Mouse (Mus musculus) liver, adult 2 months (tissue): ENCODE measurements at regions not wholly inside any gene's neighbourhood (a gene's known extent, or its start where the extent isn't known, plus 50 kb on each side); places are given as distances from the start of the nearest gene placed in this dataset.
A peak's percentile ranks its signal among the peaks of the same experiment; 100 is the strongest.
"Not testable (repeated sequence)": the region's sequence is repeated elsewhere in the genome, so short reads cannot be mapped to it uniquely, and the experiment has no call there.

ENCODE experiments used
- DNase-seq: peaks from one replicate; pipeline ENCODE4 v3.0.0-alpha.2; 2011; ENCODE audit warnings: low read depth, low spot score; ENCODE audit errors: extremely low read depth
- H3K27ac ChIP-seq: fragments of 200-500 bp; replicated peaks from 2 replicates; pipeline ENCODE4 v1.5.1; 2012; ENCODE audit warnings: low read depth, mild to moderate bottlenecking, control low read depth, inconsistent platforms, low read length; ENCODE audit not compliant: insufficient read depth
- H3K27me3 ChIP-seq: fragments of 200-500 bp; 2 replicates; pipeline ENCODE4 v1.6.1; 2012; ENCODE audit warnings: mild to moderate bottlenecking, moderate library complexity, low read length, inconsistent platforms; ENCODE audit not compliant: control insufficient read depth, insufficient read depth
- H3K36me3 ChIP-seq: fragments of 200-500 bp; 2 replicates; pipeline ENCODE4 v1.6.1; 2012; ENCODE audit warnings: low read length, inconsistent platforms; ENCODE audit not compliant: control insufficient read depth, insufficient read depth
- H3K4me1 ChIP-seq: fragments of 200-500 bp; 2 replicates; pipeline ENCODE4 v1.6.1; 2011; ENCODE audit warnings: low read length; ENCODE audit not compliant: control insufficient read depth, insufficient read depth
- H3K4me3 ChIP-seq: fragments of 200-500 bp; 2 replicates; pipeline ENCODE4 v1.5.1; 2011; ENCODE audit warnings: low read depth, mild to moderate bottlenecking, control low read depth, low read length, moderate library complexity; ENCODE audit not compliant: insufficient read depth
- H3K79me2 ChIP-seq: fragments of 200-500 bp; 2 replicates; pipeline ENCODE4 v1.6.1; 2012; ENCODE audit warnings: inconsistent platforms, mild to moderate bottlenecking, low read length, moderate library complexity; ENCODE audit not compliant: control insufficient read depth, insufficient read depth
- H3K9ac ChIP-seq: fragments of 200-500 bp; 2 replicates; pipeline ENCODE4 v1.6.1; 2012; ENCODE audit warnings: low read depth, mild to moderate bottlenecking, control low read depth, inconsistent platforms, low read length
- CTCF ChIP-seq: fragments of 200-500 bp; IDR thresholded peaks from 2 replicates; pipeline ENCODE4 v1.5.1; 2011; ENCODE audit warnings: low read depth, low read length, control low read depth
- POLR2A ChIP-seq: fragments of 200-500 bp; IDR thresholded peaks from 2 replicates; pipeline ENCODE4 v1.6.1; 2011; ENCODE audit warnings: low read length, control low read depth; ENCODE audit not compliant: insufficient read depth; ENCODE audit errors: extremely low read depth
- WGBS: fragments of 180-500 bp; shearing (Covaris S2); methylation state at CpG from one replicate; pipeline ENCODE4 v1.1.7; 2018; 5-methylcytosine and 5-hydroxymethylcytosine counted together

GRCm38 (mm10) chr1:8097046-8097445 is 3289.4 kb downstream of the Gm37988 start:
- no peaks in the 10 kb centered on the region for H3K4me1 ChIP-seq
- H3K36me3 ChIP-seq: no peaks in the 10 kb centered on the region
- no peak for DNase-seq
- H3K27me3 ChIP-seq: no peaks in the 10 kb centered on the region
- no peak for TF ChIP-seq CTCF
- TF ChIP-seq POLR2A: no peak
- no peak overlapping the region for H3K9ac ChIP-seq
- no peak overlapping the region for H3K4me3 ChIP-seq
- WGBS: 74% methylated on average over 2 of the region's 2 CpGs
- no peak overlapping the region for H3K27ac ChIP-seq
- H3K79me2 ChIP-seq: no peaks in the 10 kb centered on the region

GRCm38 (mm10) chr1:8123021-8123420 is 3290.9 kb upstream of the A830018L16Rik start:
- not testable (repeated sequence) for H3K4me3 ChIP-seq, H3K4me1 ChIP-seq, H3K36me3 ChIP-seq, H3K27me3 ChIP-seq, H3K79me2 ChIP-seq, H3K9ac ChIP-seq, H3K27ac ChIP-seq
- peak; percentile 10 for DNase-seq
- WGBS: 53% methylated on average over 8 of the region's 8 CpGs

GRCm38 (mm10) chr1:8134434-8135433 is 3279.2 kb upstream of the A830018L16Rik start:
- H3K27ac ChIP-seq: not testable (repeated sequence)

GRCm38 (mm10) chr1:8142583-8142982 is 3271.3 kb upstream of the A830018L16Rik start:
- no peaks in the 10 kb centered on the region for H3K79me2 ChIP-seq
- TF ChIP-seq CTCF (no peak), POLR2A (no peak)
- no peak overlapping the region for H3K27ac ChIP-seq
- no peak overlapping the region for H3K4me3 ChIP-seq
- H3K4me1 ChIP-seq: no peaks in the 10 kb centered on the region
- no peaks in the 10 kb centered on the region for H3K36me3 ChIP-seq
- no peak for DNase-seq
- WGBS: 65% methylated on average over 4 of the region's 4 CpGs
- no peaks in the 10 kb centered on the region for H3K27me3 ChIP-seq
- no peak overlapping the region for H3K9ac ChIP-seq

More at GRCm38 (mm10) chr1:8134434-8135433, 3279.2 kb upstream of the A830018L16Rik start:
- H3K4me3 ChIP-seq, H3K4me1 ChIP-seq, H3K79me2 ChIP-seq, H3K27me3 ChIP-seq, DNase-seq, H3K9ac ChIP-seq, H3K36me3 ChIP-seq: not testable (repeated sequence)
- WGBS: 66% methylated on average over 3 of the region's 3 CpGs

- TF ChIP-seq POLR2A (no peak), CTCF (no peak)
- no peak overlapping the region for H3K27ac ChIP-seq
- no peaks in the 10 kb centered on the region for H3K79me2 ChIP-seq
- no peak for DNase-seq
- no peaks in the 10 kb centered on the region for H3K36me3 ChIP-seq
- H3K4me1 ChIP-seq: no peaks in the 10 kb centered on the region
- H3K4me3 ChIP-seq: no peak overlapping the region
- H3K9ac ChIP-seq: no peak overlapping the region
- no peaks in the 10 kb centered on the region for H3K27me3 ChIP-seq
These were observed 3240.7 kb upstream of the A830018L16Rik start for GRCm38 (mm10) chr1:8173196-8173595.
